Mouse (Mus musculus): ENCODE results near the gene Slit3. TPM values are rescaled to one million over a fixed set of nuclear protein-coding genes. Genes with fewer than 3 reads are reported as not detected.
A peak's percentile ranks its signal among the peaks of the same experiment; 100 is the strongest.

Gene Slit3
- polyA plus RNA-seq, 1 experiment from 2014 or later: 5.8 TPM

DNA sequence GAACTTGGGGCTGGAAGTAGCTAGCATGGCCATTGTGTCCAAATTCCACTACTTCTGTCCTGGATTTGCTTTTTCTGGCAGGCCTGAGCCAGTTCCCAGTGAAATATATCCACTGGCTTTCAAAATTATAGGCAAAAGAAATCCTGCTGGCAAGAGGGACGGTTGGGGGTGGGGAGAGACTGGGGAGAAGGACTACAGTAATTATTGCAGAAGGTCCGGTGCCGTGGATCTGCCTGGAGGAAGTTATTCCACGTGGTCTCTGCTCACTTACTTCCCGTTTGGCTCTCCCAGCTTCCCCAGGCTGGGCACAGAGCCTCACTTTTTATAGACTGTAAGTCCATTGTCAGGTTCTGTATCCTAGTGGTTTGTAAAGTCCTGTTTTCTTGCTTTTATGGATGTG, 176.3 kb downstream of the Slit3 start:
- no peak overlapping the region for H3K27ac ChIP-seq (ENCODE audit: low read length)
- no peak overlapping the region for H3K9ac ChIP-seq (replicated peaks; ENCODE audit: low read depth, low read length)
- no peaks in the 10 kb centered on the region for H3K9me3 ChIP-seq (ENCODE audit: control insufficient read depth, low read length)
- H3K4me1 ChIP-seq (replicated peaks; ENCODE audit: control insufficient read depth, insufficient read depth, low read length): peaks cover 18% of the 10 kb centered on the region
- no peak for ATAC-seq
- H3K4me3 ChIP-seq (replicated peaks; ENCODE audit: low read length): no peak overlapping the region
- H3K4me2 ChIP-seq (ENCODE audit: low read length): no peak overlapping the region
- no peaks in the 10 kb centered on the region for H3K27me3 ChIP-seq (replicated peaks; ENCODE audit: control insufficient read depth, insufficient read depth, low read length)
- 62% methylated on average over 5 of the region's 5 CpGs for WGBS
- no peaks in the 10 kb centered on the region for H3K36me3 ChIP-seq (ENCODE audit: control insufficient read depth, insufficient read depth)

DNA sequence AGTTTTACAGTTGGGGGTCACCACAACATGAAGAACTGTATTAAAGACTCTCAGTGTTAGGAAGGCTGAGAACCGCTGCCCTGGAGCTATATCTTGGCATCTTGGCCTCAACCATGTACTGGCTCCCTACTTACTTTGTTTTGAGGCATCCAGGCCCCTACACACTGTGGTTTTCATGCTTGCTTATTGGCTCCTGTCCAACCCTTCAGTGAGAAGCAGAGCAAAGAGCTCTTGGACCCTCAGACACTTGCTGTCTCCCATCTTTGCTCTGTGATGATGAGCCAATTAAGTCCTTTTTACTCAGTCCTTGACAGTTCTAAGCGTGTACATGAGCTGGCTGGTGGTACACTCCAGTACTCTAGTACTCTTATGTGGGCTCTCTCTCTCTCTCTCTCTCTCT, 177.5 kb downstream of the Slit3 start:
- peaks cover 18% of the 10 kb centered on the region for H3K4me1 ChIP-seq (replicated peaks; ENCODE audit: control insufficient read depth, insufficient read depth, low read length)
- H3K27ac ChIP-seq (ENCODE audit: low read length): no peak overlapping the region
- H3K9ac ChIP-seq (replicated peaks; ENCODE audit: low read depth, low read length): no peak overlapping the region
- WGBS: 53% methylated on average over 2 of the region's 2 CpGs
- no peaks in the 10 kb centered on the region for H3K27me3 ChIP-seq (replicated peaks; ENCODE audit: control insufficient read depth, insufficient read depth, low read length)
- no peak for ATAC-seq
- H3K4me2 ChIP-seq (ENCODE audit: low read length): no peak overlapping the region
- H3K36me3 ChIP-seq (ENCODE audit: control insufficient read depth, insufficient read depth): no peaks in the 10 kb centered on the region
- H3K4me3 ChIP-seq (replicated peaks; ENCODE audit: low read length): no peak overlapping the region
- no peaks in the 10 kb centered on the region for H3K9me3 ChIP-seq (ENCODE audit: control insufficient read depth, low read length)

DNA sequence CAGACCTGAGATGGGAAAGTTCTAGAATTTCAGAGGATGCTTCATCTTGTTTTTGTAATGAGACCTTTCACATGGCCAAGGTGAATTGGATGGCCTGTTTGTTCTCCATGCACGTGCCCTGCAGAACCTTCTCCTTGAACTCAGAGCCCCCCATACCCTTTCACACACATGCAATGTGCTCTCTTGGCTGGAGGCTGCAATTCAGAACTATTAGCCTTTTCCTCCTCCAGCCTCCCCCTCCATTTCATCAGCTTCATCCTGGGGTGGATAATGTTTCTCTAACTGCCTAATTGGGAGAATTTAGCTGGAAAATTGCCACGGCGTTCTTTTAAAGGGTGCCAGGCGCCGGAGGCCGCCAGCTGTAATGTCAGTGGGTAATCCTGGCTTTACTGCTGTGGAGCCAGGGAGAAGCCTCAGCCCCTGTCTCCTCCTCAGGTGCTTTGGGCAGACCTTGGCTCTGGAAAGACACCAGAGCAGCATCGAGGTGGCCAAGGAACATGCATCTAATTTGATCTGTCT, 178.9 kb downstream of the Slit3 start:
- Histone ChIP-seq H3K27me3 (replicated peaks; ENCODE audit: control insufficient read depth, insufficient read depth, low read length) (no peaks in the 10 kb centered on the region), H3K9ac (replicated peaks; ENCODE audit: low read depth, low read length) (no peak overlapping the region), H3K4me2 (ENCODE audit: low read length) (no peak overlapping the region), H3K36me3 (ENCODE audit: control insufficient read depth, insufficient read depth) (no peaks in the 10 kb centered on the region), H3K27ac (ENCODE audit: low read length) (no peak overlapping the region), H3K4me1 (replicated peaks; ENCODE audit: control insufficient read depth, insufficient read depth, low read length) (peaks cover 10% of the 10 kb centered on the region), H3K9me3 (ENCODE audit: control insufficient read depth, low read length) (no peaks in the 10 kb centered on the region), H3K4me3 (replicated peaks; ENCODE audit: low read length) (no peak overlapping the region)
- peak; percentile 60 for ATAC-seq
- 23% methylated on average over 7 of the region's 7 CpGs for WGBS

DNA sequence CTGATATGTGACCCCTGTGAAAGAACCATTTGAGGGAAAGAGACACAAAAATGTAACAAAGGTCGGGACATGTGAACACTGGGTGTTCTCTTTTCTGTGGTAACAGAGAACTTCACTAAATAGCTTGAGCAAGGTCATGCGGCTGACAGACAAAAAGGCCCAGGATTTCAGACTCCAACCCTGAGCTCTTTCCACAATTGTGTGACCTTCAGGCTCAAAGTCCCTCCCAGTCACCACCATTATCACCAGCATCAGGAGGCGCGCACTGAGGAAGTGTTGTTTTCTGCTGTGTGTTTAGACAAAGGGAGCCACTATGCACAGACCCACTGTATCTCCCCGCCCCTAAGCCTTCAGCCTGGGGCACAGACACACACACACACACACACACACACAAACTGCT, 181.2 kb downstream of the Slit3 start:
- no peaks in the 10 kb centered on the region for H3K36me3 ChIP-seq (ENCODE audit: control insufficient read depth, insufficient read depth)
- H3K4me3 ChIP-seq (replicated peaks; ENCODE audit: low read length): no peak overlapping the region
- no peak overlapping the region for H3K4me2 ChIP-seq (ENCODE audit: low read length)
- H3K27ac ChIP-seq (ENCODE audit: low read length): no peak overlapping the region
- no peaks in the 10 kb centered on the region for H3K27me3 ChIP-seq (replicated peaks; ENCODE audit: control insufficient read depth, insufficient read depth, low read length)
- 84% methylated on average over 5 of the region's 5 CpGs for WGBS
- H3K9ac ChIP-seq (replicated peaks; ENCODE audit: low read depth, low read length): no peak overlapping the region
- ATAC-seq: no peak
- H3K9me3 ChIP-seq (ENCODE audit: control insufficient read depth, low read length): no peaks in the 10 kb centered on the region
- peaks cover 22% of the 10 kb centered on the region for H3K4me1 ChIP-seq (replicated peaks; ENCODE audit: control insufficient read depth, insufficient read depth, low read length)

DNA sequence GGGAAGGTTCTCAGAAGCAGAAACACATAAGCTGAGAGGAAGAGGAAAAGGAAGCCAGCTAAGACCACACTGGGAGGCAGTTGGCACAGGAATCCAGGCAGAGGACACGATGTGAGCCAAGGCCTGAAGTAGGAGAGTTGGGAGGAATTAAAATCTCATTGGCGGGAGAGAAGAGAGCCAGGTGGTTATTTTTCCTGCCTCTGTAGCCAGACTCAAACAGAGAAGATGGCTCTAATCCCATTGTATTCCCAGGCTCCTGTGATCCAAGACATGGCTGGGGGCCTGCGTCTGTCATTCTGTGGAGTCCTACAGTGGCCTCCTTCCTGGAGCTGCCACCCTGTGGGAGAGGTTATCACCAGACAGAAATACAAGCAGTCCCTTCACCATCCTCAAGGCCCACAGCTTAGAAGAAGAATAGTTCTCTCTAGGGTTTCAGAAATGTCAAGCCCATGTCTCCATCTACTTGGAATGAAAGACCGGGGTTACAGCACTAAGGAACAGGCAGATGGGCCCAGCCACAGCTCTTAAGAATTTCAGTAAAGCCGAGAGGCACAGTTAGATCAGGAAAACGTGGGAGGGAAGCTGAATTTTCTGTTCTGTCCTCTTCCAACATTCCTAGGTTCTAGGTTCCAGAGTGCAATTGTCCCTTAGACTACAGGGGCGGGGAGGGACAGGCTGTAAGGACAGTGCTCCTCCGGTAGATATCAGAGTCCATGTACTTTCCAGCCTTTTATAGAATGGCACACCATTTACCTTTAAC, 183.4 kb downstream of the Slit3 start:
- Histone ChIP-seq H3K36me3 (ENCODE audit: control insufficient read depth, insufficient read depth) (no peaks in the 10 kb centered on the region), H3K27me3 (replicated peaks; ENCODE audit: control insufficient read depth, insufficient read depth, low read length) (no peaks in the 10 kb centered on the region), H3K9ac (replicated peaks; ENCODE audit: low read depth, low read length) (no peak overlapping the region), H3K4me2 (ENCODE audit: low read length) (no peak overlapping the region), H3K4me3 (replicated peaks; ENCODE audit: low read length) (no peak overlapping the region), H3K27ac (ENCODE audit: low read length) (no peak overlapping the region), H3K4me1 (replicated peaks; ENCODE audit: control insufficient read depth, insufficient read depth, low read length) (peaks cover 22% of the 10 kb centered on the region), H3K9me3 (ENCODE audit: control insufficient read depth, low read length) (no peaks in the 10 kb centered on the region)
- no peak for ATAC-seq
- WGBS: 76% methylated on average over 8 of the region's 8 CpGs

DNA sequence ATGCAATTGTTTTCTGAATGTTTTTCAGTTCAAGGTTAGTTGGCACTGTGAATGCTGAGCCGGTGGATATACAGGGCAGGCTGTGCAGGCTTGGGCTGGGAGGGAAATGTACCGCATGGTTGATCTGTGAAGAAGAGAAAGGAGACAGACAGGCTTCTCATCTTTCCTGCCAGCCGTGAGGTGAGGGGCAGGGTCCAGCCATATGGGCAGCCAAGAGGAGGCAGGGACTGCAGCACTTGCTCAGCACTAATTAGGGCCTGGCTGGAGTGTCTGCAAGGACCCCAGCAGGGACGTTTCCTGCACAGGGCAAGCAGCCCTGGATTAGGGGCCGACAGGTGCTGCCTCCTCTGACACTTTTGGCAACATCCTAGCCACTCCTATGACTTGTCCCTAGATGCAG, 184.1 kb downstream of the Slit3 start:
- H3K4me1 ChIP-seq (replicated peaks; ENCODE audit: control insufficient read depth, insufficient read depth, low read length): peaks cover 18% of the 10 kb centered on the region
- no peak overlapping the region for H3K4me3 ChIP-seq (replicated peaks; ENCODE audit: low read length)
- no peaks in the 10 kb centered on the region for H3K9me3 ChIP-seq (ENCODE audit: control insufficient read depth, low read length)
- H3K36me3 ChIP-seq (ENCODE audit: control insufficient read depth, insufficient read depth): no peaks in the 10 kb centered on the region
- WGBS: 24% methylated on average over 5 of the region's 5 CpGs
- no peaks in the 10 kb centered on the region for H3K27me3 ChIP-seq (replicated peaks; ENCODE audit: control insufficient read depth, insufficient read depth, low read length)
- no peak overlapping the region for H3K9ac ChIP-seq (replicated peaks; ENCODE audit: low read depth, low read length)
- no peak overlapping the region for H3K4me2 ChIP-seq (ENCODE audit: low read length)
- ATAC-seq: 0 out of 2 replicates have a peak, but pooled peaks have one; percentile 19
- H3K27ac ChIP-seq (ENCODE audit: low read length): no peak overlapping the region

DNA sequence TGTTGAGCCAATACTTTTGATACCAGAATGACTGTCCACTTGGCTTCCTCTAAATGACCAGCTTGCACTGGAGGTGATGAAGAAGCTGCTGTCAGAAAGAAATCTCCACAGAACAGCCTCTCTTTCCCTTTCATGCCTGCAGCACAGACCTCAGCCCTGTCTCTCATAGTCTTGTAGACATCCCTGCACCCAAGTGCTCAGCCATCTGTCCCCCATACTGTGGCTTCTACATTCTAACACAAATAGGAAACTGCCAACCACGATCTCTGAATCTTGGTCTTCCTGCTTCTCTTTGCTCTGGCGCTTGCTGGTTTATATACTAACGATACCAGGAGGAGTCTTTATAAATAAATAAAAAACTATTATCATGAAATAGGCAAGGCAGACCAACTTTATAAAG, 184.9 kb downstream of the Slit3 start:
- no peak overlapping the region for H3K27ac ChIP-seq (ENCODE audit: low read length)
- WGBS: 74% methylated on average over 3 of the region's 3 CpGs
- peaks cover 16% of the 10 kb centered on the region for H3K4me1 ChIP-seq (replicated peaks; ENCODE audit: control insufficient read depth, insufficient read depth, low read length)
- H3K27me3 ChIP-seq (replicated peaks; ENCODE audit: control insufficient read depth, insufficient read depth, low read length): no peaks in the 10 kb centered on the region
- no peak overlapping the region for H3K9ac ChIP-seq (replicated peaks; ENCODE audit: low read depth, low read length)
- H3K4me3 ChIP-seq (replicated peaks; ENCODE audit: low read length): no peak overlapping the region
- no peaks in the 10 kb centered on the region for H3K9me3 ChIP-seq (ENCODE audit: control insufficient read depth, low read length)
- H3K4me2 ChIP-seq (ENCODE audit: low read length): no peak overlapping the region
- ATAC-seq: no peak; the same call in 1 of the 2 replicates
- no peaks in the 10 kb centered on the region for H3K36me3 ChIP-seq (ENCODE audit: control insufficient read depth, insufficient read depth)

DNA sequence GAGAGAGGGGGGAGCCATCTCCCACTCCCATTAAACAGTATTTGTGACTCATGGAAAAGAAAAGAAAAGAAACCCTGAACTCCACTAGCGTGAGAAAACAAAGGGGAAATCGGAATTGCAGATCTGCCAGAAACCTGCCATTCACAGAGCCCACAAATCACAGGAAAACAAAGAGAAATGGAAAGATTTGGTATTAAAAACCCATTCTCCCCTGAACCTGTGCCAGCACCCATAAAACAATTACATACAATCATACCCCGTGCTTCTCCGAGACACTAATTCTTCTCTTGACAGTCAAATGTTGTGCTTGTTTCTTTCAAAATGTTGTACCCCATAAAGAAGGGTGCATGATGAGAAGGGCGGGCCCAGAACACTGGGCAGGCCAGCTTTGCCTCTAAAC, 185.9 kb downstream of the Slit3 start:
- no peak overlapping the region for H3K4me2 ChIP-seq (ENCODE audit: low read length)
- no peaks in the 10 kb centered on the region for H3K36me3 ChIP-seq (ENCODE audit: control insufficient read depth, insufficient read depth)
- H3K9ac ChIP-seq (replicated peaks; ENCODE audit: low read depth, low read length): no peak overlapping the region
- H3K27ac ChIP-seq (ENCODE audit: low read length): no peak overlapping the region
- peak; percentile 82 for ATAC-seq
- no peaks in the 10 kb centered on the region for H3K27me3 ChIP-seq (replicated peaks; ENCODE audit: control insufficient read depth, insufficient read depth, low read length)
- H3K4me3 ChIP-seq (replicated peaks; ENCODE audit: low read length): no peak overlapping the region
- peaks cover 16% of the 10 kb centered on the region for H3K4me1 ChIP-seq (replicated peaks; ENCODE audit: control insufficient read depth, insufficient read depth, low read length)
- H3K9me3 ChIP-seq (ENCODE audit: control insufficient read depth, low read length): no peaks in the 10 kb centered on the region
- 20% methylated on average over 5 of the region's 5 CpGs for WGBS

DNA sequence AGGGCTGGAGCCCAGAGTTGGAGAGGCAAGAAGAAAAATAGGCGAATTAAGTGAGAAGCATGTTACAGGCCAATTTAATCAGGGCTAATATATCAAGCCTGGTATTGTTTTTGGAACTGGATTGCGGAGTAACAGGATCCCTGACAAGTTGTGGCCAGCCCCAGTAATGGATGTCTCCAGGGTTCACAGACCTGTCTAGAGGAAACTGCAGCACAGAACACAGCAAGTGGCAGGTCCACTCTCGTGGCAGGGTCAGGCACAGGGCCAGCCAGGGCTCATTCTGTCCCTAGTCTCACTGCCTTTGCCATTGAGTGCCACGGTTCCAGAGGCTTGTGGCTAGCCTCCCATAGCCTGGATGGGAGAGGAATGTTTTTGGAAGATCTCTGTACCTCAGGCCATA, 187.0 kb downstream of the Slit3 start:
- 71% methylated on average over 4 of the region's 4 CpGs for WGBS
- Histone ChIP-seq H3K9ac (replicated peaks; ENCODE audit: low read depth, low read length) (no peak overlapping the region), H3K4me2 (ENCODE audit: low read length) (no peak overlapping the region), H3K9me3 (ENCODE audit: control insufficient read depth, low read length) (no peaks in the 10 kb centered on the region), H3K27me3 (replicated peaks; ENCODE audit: control insufficient read depth, insufficient read depth, low read length) (no peaks in the 10 kb centered on the region), H3K36me3 (ENCODE audit: control insufficient read depth, insufficient read depth) (no peaks in the 10 kb centered on the region), H3K4me1 (replicated peaks; ENCODE audit: control insufficient read depth, insufficient read depth, low read length) (peaks cover 16% of the 10 kb centered on the region), H3K27ac (ENCODE audit: low read length) (no peak overlapping the region), H3K4me3 (replicated peaks; ENCODE audit: low read length) (no peak overlapping the region)
- ATAC-seq: no peak
